Mouse (Mus musculus) B cell, adult 67 days (primary cell): ENCODE data around the gene Krt33b. TPM values are rescaled to one million over a fixed set of nuclear protein-coding genes. Genes with fewer than 3 reads are reported as not detected.

ENCODE experiments used
- total RNA-seq, 2 experiments: library from RNA; stranded (reverse); gene quantifications; 4 replicates each; pipeline ENCODE4 v1.2.4; 2023

Gene Krt33b
- not detected for total RNA-seq

GRCm38 (mm10) chr11:100029768-100030167 lies at the start of gene Krt33b:
TSS of gene Krt33b (minus strand) at chr11:100029868.

GRCm38 (mm10) chr11:100050451-100050850 lies 20.8 kb upstream of the Krt33b start, which contains the start of gene Krt31:
TSS of gene Krt31 (minus strand) at chr11:100050551.

GRCm38 (mm10) chr11:100041454-100041853 lies 11.8 kb upstream of the Krt33b start, which contains the start of gene Krt34:
TSS of gene Krt34 (minus strand) at chr11:100041554.

GRCm38 (mm10) chr11:100016112-100016511 lies 13.6 kb downstream of the Krt33b start, which contains the start of gene Krt33a:
TSS of gene Krt33a (minus strand) at chr11:100016212.

GRCm38 (mm10) chr11:99993620-99994383 lies 35.9 kb downstream of the Krt33b start, which contains the start of gene Krtap17-1:
TSS of gene Krtap17-1 (minus strand) at chr11:99993994.

GRCm38 (mm10) chr11:99986180-99986647 lies 43.5 kb downstream of the Krt33b start, which contains the start of gene Krtap16-1:
TSS of gene Krtap16-1 (minus strand) at chr11:99986597.

GRCm38 (mm10) chr11:99978953-99979352 lies 50.7 kb downstream of the Krt33b start, which contains the start of gene Krtap29-1:
TSS of gene Krtap29-1 (minus strand) at chr11:99979053.

Other genes with a start within 250 kb of the Krt33b start
- gene Krtap4-8, start 249.2 kb downstream of the Krt33b start, total RNA-seq, result not detected
- not detected for gene Krtap4-9, start 244.7 kb downstream of the Krt33b start, total RNA-seq
- gene Gm11596, start 236.4 kb downstream of the Krt33b start, total RNA-seq, result not detected
- gene Gm11569, start 230.9 kb downstream of the Krt33b start, total RNA-seq, result not detected
- gene Gm11554, start 225.4 kb downstream of the Krt33b start, total RNA-seq, result not detected
- gene Krtap4-13, start 220.0 kb downstream of the Krt33b start, total RNA-seq, result not detected
- not detected for gene Gm11564, start 214.2 kb downstream of the Krt33b start, total RNA-seq
- not detected for gene 2300003K06Rik, start 191.8 kb downstream of the Krt33b start, total RNA-seq
- not detected for gene Krtap4-16, start 178.3 kb downstream of the Krt33b start, total RNA-seq
- gene Gm11568, start 172.0 kb downstream of the Krt33b start, total RNA-seq, result not detected
- not detected for gene Gm11559, start 165.4 kb downstream of the Krt33b start, total RNA-seq
- not detected for gene Krtap9-1, start 156.5 kb downstream of the Krt33b start, total RNA-seq
- gene Gm11567, start 150.7 kb downstream of the Krt33b start, total RNA-seq, result not detected
- gene Krtap31-1, start 121.9 kb downstream of the Krt33b start, total RNA-seq, result not detected
- not detected for gene Gm11565, start 115.1 kb downstream of the Krt33b start, total RNA-seq
- not detected for gene Krtap31-2, start 93.6 kb downstream of the Krt33b start, total RNA-seq
- gene Krtap9-5, start 81.4 kb downstream of the Krt33b start, total RNA-seq, result not detected
- gene Krtap29-1, start 50.8 kb downstream of the Krt33b start, total RNA-seq, result not detected
- not detected for gene Krtap16-1, start 43.3 kb downstream of the Krt33b start, total RNA-seq
- gene Krtap17-1, start 35.9 kb downstream of the Krt33b start, total RNA-seq, result not detected
- not detected for gene Krt33a, start 13.7 kb downstream of the Krt33b start, total RNA-seq
- gene Krt34, start 11.7 kb upstream of the Krt33b start, total RNA-seq, result not detected
- gene Krt31, start 20.7 kb upstream of the Krt33b start, total RNA-seq, result not detected
- not detected for gene Krt32, start 58.4 kb upstream of the Krt33b start, total RNA-seq
- not detected for gene Krt35, start 66.4 kb upstream of the Krt33b start, total RNA-seq
- not detected for gene Krt36, start 75.8 kb upstream of the Krt33b start, total RNA-seq
- gene Krt13, start 91.7 kb upstream of the Krt33b start, total RNA-seq, result not detected
- gene Krt15, start 106.1 kb upstream of the Krt33b start, total RNA-seq, result not detected
- not detected for gene Krt19, start 118.8 kb upstream of the Krt33b start, total RNA-seq
- gene Krt9, start 163.4 kb upstream of the Krt33b start, total RNA-seq, result not detected
- gene Krt14, start 177.7 kb upstream of the Krt33b start, total RNA-seq, result not detected
- gene Krt16, start 219.0 kb upstream of the Krt33b start, total RNA-seq, result not detected
- gene Krt17, start 231.2 kb upstream of the Krt33b start, total RNA-seq, result not detected
- gene Krt42, start 240.0 kb upstream of the Krt33b start, total RNA-seq, result not detected